Mouse (Mus musculus) brain, adult 2 months (tissue): ENCODE data around the gene Parvb.

ENCODE experiments used
- DNase-seq: peaks from one replicate; pipeline ENCODE4 v3.0.0; 2011; ENCODE audit warnings: low read depth, low spot score

Parvb gene

GRCm38 (mm10) chr15:84217969-84218782 is 13.7 kb upstream of the Parvb start:
- no peak for DNase-seq

DNA sequence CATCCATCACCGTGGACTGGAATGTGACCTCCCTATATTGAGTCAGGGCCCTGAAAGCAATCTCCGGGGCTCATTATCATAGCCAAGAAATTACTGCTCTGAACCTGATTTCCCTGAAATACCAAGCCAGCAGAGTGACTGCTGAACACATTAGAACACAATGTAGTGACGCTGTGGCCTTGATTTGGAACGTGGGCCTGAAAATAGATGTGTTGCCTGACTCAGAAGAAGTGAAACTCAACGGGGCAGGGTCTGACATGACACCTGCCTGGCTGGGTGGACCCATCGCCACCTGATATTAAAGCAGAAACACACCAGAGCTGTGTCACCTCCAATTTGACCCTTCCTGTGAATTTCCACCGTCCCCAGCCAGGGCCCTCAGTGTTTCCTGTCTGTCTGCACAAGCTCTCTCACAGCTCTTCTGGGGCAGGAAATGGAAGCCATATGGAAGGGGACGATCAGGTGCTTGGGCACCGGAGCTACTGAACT is 13.0 kb upstream of the Parvb start:
- no peak for DNase-seq

- DNase-seq, result no peak
Observed at GRCm38 (mm10) chr15:84221539-84221938, 10.3 kb upstream of the Parvb start.

GRCm38 (mm10) chr15:84223423-84223822 is 8.4 kb upstream of the Parvb start:
- peak; percentile 72 for DNase-seq

DNA sequence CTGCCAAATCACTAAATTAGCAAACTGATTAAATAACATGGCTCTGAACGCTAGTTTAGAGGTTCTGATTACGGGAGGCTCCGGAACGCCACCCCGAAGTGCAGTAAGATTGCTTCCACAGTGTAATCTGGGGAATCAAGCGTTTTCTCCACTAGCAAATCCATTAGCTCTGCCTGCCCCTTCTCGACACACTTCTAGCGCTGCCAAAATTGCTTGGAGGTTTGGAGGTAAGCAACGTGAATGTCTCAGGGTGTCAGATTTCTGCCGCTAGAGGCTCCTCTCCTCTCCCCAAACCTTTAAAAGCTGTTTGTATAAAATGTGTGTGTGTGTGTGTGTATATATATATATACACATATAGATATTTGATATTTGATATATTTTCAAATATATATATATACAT is 7.1 kb upstream of the Parvb start:
- DNase-seq, result peak; percentile 61

DNA sequence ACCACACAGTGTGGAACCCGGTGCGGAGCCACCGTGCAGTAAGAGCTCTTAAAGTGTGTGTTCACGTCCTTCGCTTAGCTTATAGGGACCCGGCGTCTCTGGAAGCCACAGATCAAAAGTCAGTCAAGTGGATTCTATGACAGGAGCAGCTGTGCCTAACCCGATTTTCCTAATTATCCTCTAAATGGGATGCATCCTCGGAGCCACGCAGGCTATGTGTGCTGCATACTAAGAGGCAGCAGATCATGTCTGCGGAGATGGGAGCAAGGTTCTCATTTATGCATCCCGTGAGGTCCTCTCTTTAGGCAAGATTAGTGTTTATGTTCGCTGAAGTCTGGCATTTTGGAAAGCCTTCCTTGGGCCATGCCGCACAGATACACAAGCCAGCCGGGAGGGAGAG is 4.9 kb upstream of the Parvb start:
- no peak for DNase-seq

DNA sequence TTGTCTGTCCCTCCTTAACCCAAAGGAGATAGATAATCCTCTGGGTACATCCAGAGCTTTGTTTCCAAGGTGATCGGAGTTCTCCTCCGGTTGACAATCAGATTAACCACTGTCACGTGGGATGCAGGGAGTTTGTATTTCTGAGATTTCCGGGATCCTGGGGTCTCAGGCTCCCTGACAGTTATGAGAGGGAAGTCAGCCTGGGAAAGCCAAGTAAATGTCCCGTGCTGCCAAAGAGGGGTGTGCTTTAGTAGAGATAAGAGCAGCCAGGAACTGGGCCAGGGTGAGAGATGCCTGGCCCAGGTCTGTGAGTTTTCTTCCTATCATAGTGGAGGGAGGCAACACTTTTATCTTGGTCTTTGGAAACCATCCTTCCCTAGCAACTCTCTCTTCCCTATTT is 1.2 kb upstream of the Parvb start:
- no peak for DNase-seq

DNA sequence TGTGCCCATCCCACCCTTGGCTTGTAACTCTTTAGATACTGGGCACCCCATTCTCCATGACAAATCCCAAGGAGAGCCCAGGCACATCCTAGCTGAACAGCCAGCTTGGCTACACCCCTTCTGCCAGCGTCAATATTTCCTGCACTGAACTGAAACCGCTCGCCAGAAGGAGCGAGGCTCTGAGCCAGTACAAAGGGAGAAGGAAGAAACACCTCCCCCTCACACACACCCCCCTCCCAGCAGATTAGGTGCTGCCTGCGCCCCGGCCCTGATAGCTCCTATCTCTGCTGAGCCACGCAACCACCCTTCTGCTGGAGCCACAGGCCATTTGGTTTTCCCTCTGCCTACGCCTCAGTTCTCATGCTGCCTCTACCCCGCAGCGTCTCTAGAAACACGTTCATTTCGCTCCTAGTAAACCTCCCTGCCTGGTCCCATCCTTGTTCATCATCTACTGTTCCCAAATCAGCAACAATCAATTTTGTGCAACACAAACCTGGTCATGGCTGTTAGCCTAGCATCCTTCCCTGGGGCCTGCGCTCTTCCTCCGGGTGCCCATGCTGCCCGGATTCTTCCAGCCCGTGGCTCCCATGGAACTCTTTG is 630 bp upstream of the Parvb start:
- DNase-seq, result peak; percentile 89

DNA sequence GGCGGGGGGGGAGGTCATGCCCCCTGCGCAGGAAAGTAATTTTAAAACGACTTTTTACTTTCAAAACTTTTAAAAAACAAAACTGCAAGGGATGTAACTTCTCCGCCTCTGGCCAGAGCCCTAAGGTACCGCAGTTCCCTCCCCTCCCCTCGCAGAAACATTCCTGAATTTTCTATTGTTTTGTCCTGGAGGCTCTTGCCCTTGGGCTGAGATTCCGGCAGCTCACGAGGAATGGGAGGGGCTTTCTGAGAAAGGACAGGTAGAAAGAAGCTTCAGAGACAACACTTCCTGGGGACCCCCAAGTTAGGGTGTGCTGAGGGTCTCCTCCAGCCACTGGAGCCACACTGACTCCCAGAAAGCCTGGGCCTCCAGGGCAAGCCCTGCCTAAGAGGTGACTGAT is 766 bp downstream of the Parvb start:
- DNase-seq, result no peak

DNA sequence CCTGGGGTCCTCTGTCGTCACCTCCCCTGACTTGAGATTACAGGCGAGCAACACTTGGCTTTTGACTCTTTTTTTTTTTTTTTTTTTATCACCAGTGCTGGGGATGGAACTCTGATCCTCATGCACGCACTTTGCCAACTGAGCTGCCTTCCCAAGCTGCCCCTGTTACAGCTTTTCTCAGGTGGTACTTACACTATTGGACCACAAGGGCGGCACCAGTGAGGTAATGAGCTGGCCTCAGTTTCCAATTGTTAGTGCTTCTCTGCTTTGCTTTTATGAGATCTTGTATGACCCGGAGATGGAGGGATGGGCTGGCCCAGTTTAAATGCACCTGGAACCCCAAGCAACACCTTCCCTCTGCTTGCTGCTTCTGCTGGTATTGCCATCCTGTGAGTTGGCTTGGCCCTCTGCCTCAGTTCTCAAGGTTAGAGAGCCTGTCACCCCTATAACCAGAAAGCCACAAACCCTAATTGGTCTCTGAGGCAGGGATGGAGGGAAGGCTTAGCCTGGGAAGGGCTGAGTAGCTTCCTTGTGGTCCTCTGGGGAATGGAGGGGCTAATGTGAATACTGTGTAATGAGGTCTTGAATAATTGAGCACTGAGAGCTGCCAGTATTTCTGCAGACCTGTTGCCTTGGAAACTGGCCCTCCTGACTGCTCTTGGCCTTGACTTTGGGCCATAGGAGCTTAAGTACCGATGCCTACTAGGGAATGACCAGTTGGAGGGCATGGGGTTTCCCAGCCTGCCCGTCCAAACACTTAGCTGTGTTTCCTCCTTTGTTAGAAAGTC is 3.1 kb downstream of the Parvb start:
- DNase-seq, result no peak

DNA sequence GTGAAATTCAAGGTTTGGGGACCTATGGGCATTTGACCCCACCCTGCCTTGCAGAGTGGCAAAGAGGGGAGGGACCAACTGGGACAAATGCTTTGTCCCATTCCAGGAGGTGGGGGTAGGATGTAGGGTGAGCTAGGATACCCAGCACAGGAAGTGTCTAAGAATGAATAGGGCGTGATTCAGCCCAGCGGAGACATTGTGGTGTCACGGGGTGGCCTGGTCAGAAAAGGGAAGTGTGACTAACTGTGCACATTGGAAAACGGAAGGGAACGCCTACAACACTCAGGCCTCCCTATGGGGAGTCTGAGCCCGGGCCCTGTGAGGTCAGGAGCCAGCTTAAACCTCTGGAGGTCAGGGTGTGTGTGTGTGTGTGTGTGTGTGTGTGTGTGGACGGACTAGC is 3.8 kb downstream of the Parvb start:
- DNase-seq, result no peak

GRCm38 (mm10) chr15:84238552-84238951 is 6.7 kb downstream of the Parvb start:
- DNase-seq, result no peak

GRCm38 (mm10) chr15:84238991-84239401 is 7.2 kb downstream of the Parvb start:
- DNase-seq, result no peak

DNA sequence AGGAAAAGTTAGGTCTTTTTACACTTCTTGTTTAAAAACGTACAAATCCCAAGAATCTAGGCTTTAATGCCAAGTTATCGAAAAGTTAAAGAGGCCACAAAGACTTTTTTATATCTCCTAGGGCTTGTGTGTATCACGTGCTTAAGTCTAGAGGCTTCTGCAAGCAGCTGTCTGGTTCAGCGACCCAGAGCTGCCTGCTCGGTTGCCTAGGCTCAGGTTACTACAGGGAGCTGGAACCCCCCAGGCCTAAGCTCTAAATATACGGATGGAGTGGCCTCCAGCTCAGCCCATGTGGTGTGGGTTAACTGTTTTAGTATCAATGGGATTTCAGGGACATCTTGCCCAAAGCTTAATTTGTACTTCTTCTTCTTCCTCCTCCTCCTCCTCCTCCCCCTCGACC is 9.7 kb downstream of the Parvb start:
- no peak for DNase-seq

DNA sequence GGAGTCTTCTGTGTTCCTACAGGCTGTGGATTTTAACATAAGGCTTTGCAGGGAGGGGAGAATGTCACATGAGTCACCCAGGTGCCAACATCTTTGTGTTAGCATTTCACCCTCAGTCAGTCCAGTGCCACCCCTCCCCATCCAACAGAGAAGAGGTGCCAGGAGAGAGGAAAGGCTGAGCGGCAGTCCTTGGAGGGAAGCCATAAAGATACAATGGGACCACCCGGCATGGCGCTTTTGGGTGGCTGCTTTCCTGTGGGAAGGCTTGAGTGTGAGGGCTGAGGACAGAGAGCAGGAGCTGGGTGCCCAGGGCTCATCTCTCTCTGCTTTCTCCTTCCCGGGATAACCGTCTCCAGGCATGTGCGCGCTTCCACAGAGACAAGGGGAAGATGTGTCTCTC is 13.3 kb downstream of the Parvb start:
- DNase-seq, result no peak

DNA sequence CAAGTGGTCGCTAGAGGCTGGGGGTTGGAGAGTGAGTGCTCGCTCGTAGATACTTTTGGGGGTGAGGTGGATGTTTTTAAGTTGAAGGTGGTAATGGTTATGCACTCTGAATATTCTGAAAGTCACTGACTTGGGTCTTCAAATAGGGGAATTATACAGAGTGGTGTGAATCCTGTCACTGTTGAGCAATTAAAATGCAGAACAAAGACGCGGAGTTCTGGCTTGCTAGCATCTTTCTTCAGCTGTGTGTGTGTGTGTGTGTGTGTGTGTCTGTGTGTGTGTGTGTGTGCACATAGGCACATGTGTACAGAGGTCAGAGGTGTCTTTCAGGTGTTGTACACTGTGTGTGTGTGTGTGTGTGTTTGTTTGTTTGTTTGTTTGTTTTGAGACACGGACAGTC is 14.4 kb downstream of the Parvb start:
- DNase-seq, result no peak

DNA sequence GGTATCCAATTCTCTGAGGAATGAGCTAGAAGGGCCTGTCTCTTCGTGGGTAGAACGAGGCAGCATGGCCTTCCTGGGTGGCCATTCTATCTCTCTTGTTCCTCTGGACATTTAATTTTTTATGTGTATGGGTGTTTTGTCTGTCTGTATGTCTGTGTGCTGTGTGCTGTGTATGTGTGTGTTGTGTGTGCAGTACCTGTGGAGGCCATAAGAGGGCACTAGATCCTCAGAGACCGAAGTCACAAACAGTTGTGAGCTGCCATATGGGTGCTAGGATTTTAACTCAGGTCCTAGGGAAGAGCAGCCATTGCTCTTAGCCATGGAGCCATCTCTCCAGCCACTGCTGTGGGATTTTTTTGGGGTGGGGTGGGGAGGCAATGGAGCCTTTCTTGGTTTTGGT is 15.5 kb downstream of the Parvb start:
- no peak for DNase-seq

- peak; percentile 63 for DNase-seq
Observed at GRCm38 (mm10) chr15:84251227-84251626, 19.4 kb downstream of the Parvb start.

DNA sequence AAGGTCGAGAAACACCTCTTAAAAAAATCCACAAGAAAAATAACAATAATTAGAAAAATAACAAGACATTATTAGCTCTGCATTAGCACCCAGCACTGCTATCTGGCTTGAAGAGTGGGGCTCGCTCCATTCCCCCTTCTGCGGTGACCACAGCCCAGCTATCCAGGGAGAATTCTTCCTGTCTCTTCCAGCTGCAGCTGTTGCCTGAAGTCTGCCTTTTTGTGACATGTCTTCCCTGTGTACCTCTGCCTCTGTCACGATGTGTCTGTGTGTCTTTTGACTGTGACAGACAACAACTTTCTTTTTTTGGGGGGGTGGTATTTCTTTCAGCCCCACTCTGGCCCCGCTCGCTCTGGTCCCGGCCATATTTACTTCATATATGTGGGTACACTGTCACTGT is 20.8 kb downstream of the Parvb start:
- DNase-seq, result no peak

DNA sequence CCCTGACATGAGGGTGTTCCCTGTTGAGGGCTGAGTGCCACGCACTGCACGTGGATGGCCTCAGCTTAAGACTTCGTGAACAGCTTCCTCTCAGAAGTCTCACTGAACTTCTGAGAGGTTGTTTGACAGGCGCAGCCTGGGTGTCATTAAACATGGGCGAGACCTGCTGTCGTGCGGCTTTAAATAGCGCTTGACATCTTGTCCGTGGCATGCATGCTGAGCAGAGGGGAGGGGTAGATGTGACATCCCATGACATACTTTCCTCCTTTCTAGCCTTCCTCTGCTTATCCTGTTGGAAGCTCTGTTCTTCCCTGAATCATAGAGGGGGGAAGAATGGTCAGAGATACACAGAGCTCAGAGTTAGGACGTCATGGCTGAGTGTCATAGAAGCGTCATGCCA is 21.9 kb downstream of the Parvb start:
- DNase-seq, result peak; percentile 82

- DNase-seq, result peak; percentile 76
Observed at GRCm38 (mm10) chr15:84254387-84254786, 22.5 kb downstream of the Parvb start.

DNA sequence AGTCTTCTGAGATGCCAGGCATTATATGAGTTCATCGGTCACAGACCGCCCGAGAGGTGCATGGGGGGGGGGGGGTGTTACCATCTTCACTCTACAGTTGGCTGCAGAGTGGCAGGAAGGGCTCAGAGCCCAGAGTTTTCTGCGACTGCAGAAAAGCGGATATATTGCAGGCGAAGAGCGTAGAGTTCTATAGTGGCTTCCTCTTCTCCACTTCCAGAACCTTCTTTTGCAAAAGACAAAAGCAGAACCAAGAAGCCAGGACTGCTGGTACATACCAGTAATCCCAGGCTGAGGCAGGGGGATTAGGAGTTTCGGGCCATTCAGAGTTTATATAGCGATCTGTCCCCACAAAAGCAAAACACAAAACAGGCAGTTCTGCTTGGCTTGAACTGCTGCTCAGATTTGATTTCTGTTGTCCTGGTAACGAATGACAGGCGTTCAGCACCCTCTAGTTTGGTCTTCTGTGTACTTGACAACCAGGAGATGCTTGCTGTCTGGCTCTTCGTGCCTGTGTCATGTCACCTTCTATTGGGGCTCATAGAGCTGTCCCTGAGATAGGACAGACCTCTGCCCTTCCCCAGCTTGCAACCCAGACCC is 24.5 kb downstream of the Parvb start:
- no peak for DNase-seq
